Comparison of ENCODE assay signal across 8 mouse cellular contexts in the genomic region with DNA sequence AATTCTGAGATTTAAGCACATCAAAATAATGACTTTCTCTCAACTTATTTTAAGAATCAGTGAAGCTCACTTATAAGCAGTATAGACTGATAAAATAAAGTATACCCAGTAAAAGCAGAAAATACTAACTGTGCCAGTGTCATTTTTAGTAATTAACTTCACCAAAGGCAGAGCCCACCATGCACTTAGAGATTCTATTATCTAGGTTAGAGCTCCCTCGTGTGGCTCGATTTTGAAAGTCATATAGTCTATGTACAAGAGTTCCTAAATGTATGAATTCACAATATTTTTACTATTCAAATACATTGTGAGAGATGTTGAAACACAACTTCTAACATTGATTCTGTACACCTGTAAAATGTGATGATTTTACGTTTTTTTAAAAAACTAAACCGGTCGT.
DNase-seq lines count a peak whose midpoint lies in the region; ATAC-seq and TF ChIP-seq lines count a peak whose summit lies in the region.

No protein-coding gene starts in this region.

- H3K27me3 ChIP-seq in MEL (ENCODE audit: control insufficient read depth in 1 of 2, insufficient read depth in 2 of 2, low read length in 2 of 2), result no peaks in the 10 kb centered on the region
- H3K27me3 ChIP-seq in kidney, embryonic 14.5 days (ENCODE audit: control insufficient read depth, insufficient read depth, low read length), result no peaks in the 10 kb centered on the region
- H3K27me3 ChIP-seq in midbrain, embryonic 13.5 days, result no peaks in the 10 kb centered on the region

- H3K4me2 ChIP-seq in kidney, embryonic 14.5 days (replicated peaks; ENCODE audit: low read depth, low read length), result no peak overlapping the region
- H3K4me2 ChIP-seq in midbrain, embryonic 13.5 days (replicated peaks), result no peak overlapping the region

- TF ChIP-seq CTCF in MEL (IDR thresholded peaks at IDR 0.05 in 2 of 3, conservative IDR thresholded peaks at IDR 0.05 in 1 of 3; ENCODE audit: control insufficient read depth in 1 of 3, insufficient read depth in 1 of 3, low read depth in 2 of 3, low read length in 3 of 3, poor library complexity in 1 of 3, severe bottlenecking in 1 of 3), result peak in 2 of 3 experiments; percentile 12 to 74; a peak in 2 of 6 replicates

- no peaks in the 10 kb centered on the region for H3K36me3 ChIP-seq in MEL (ENCODE audit: control insufficient read depth in 1 of 2, insufficient read depth in 2 of 2, low read length in 2 of 2)
- H3K36me3 ChIP-seq in kidney, embryonic 14.5 days (ENCODE audit: control insufficient read depth, insufficient read depth, low read length), result no peaks in the 10 kb centered on the region
- no peaks in the 10 kb centered on the region for H3K36me3 ChIP-seq in midbrain, embryonic 13.5 days

- no peaks in the 10 kb centered on the region for H3K9me3 ChIP-seq in MEL (replicated peaks; ENCODE audit: insufficient read depth, low read length)
- no peaks in the 10 kb centered on the region for H3K9me3 ChIP-seq in kidney, embryonic 14.5 days (ENCODE audit: control insufficient read depth, low read length)
- H3K9me3 ChIP-seq in midbrain, embryonic 13.5 days, result no peaks in the 10 kb centered on the region

- peak; percentile 92 for TF ChIP-seq RAD21 in MEL (IDR thresholded peaks at IDR 0.05; ENCODE audit: low read depth, low read length)

- H3K4me3 ChIP-seq in MEL (ENCODE audit: control insufficient read depth in 1 of 2, insufficient read depth in 1 of 2, low read depth in 2 of 2, low read length in 2 of 2), result no peak overlapping the region
- H3K4me3 ChIP-seq in kidney, embryonic 14.5 days (ENCODE audit: low read length), result no peak overlapping the region
- H3K4me3 ChIP-seq in midbrain, embryonic 13.5 days (replicated peaks), result no peak overlapping the region

- peak; percentile 10 for DNase-seq in heart, postnatal 4 days
- no peak for DNase-seq in heart, adult 18-20 months
- DNase-seq in MEL (ENCODE audit: low read depth, low spot score), result peak; percentile 62
- DNase-seq in embryo, embryonic 11 days, result peak; percentile 84
- no peak for DNase-seq in adrenal gland, adult 8-10 months
- DNase-seq in spleen, postnatal 14 days (ENCODE audit: low spot score in 2 of 2), result no peak

- no peak overlapping the region for H3K9ac ChIP-seq in MEL (ENCODE audit: control insufficient read depth, low read depth, low read length, poor library complexity, severe bottlenecking)
- H3K9ac ChIP-seq in kidney, embryonic 14.5 days (ENCODE audit: low read depth, low read length), result no peak overlapping the region
- H3K9ac ChIP-seq in midbrain, embryonic 13.5 days (replicated peaks), result no peak overlapping the region

- whole genome bisulfite sequencing in kidney, embryonic 14.5 days, result 7% methylated on average over 5 of the region's 5 CpGs
- 6% methylated on average over 5 of the region's 5 CpGs for WGBS in midbrain, embryonic 13.5 days

- TF ChIP-seq POLR2A in MEL (IDR thresholded peaks at IDR 0.05; ENCODE audit: control insufficient read depth in 1 of 2, insufficient read depth in 1 of 2, low read depth in 1 of 2, low read length in 2 of 2, poor library complexity in 1 of 2), result no peak

- H3K27ac ChIP-seq in MEL (ENCODE audit: control insufficient read depth, low read depth, low read length), result no peak overlapping the region
- H3K27ac ChIP-seq in kidney, embryonic 14.5 days (ENCODE audit: low read depth, low read length), result no peak overlapping the region
- no peak overlapping the region for H3K27ac ChIP-seq in midbrain, embryonic 13.5 days

- H3K4me1 ChIP-seq in MEL (ENCODE audit: control insufficient read depth in 1 of 2, insufficient read depth in 2 of 2, low read length in 2 of 2), result no peaks in the 10 kb centered on the region
- H3K4me1 ChIP-seq in kidney, embryonic 14.5 days (ENCODE audit: control insufficient read depth, insufficient read depth, low read length), result no peaks in the 10 kb centered on the region
- H3K4me1 ChIP-seq in midbrain, embryonic 13.5 days (replicated peaks), result no peaks in the 10 kb centered on the region

- ATAC-seq in kidney, embryonic 14.5 days (ENCODE audit: low FRiP score, low TSS enrichment), result peak; percentile 88; the same call in 1 of the 2 replicates
- peak; percentile 80 for ATAC-seq in midbrain, embryonic 13.5 days

- H3K79me2 ChIP-seq in MEL (ENCODE audit: control insufficient read depth, insufficient read depth, low read length, poor library complexity), result no peaks in the 10 kb centered on the region

- no peak for TF ChIP-seq EP300 in MEL (IDR thresholded peaks at IDR 0.05; ENCODE audit: low read depth in 1 of 2, low read length in 2 of 2)

TF ChIP-seq in MEL, 35 proteins besides CTCF, POLR2A, EP300 and RAD21:
- TF ChIP-seq ZC3H11A (IDR thresholded peaks at IDR 0.05; ENCODE audit: low read depth, low read length) (peak; percentile 77), ZNF384 (IDR thresholded peaks at IDR 0.05; ENCODE audit: low read depth, low read length) (no peak), TAL1 (IDR thresholded peaks at IDR 0.05; ENCODE audit: low read length) (no peak), SMC3 (IDR thresholded peaks at IDR 0.05; ENCODE audit: low read depth, low read length) (peak; percentile 75), ZMIZ1 (IDR thresholded peaks at IDR 0.05; ENCODE audit: low read depth, low read length) (no peak), SIN3A (IDR thresholded peaks at IDR 0.05; ENCODE audit: low read length) (no peak), UBTF (IDR thresholded peaks at IDR 0.05; ENCODE audit: borderline replicate concordance, insufficient read depth, low read depth, low read length) (no peak)

Comparison
In these comparisons a context has a peak if more than half of its experiments do, and no peak if none do; other contexts are left out.
1. DNase-seq: peak in heart, postnatal 4 days (single experiment), MEL (single experiment) and embryo, embryonic 11 days (single experiment); none in heart, adult 18-20 months (0 of 2), adrenal gland, adult 8-10 months (single experiment) and spleen, postnatal 14 days (0 of 2).